Mouse (Mus musculus): ENCODE data around the gene Dus4l. TPM values are rescaled to one million over a fixed set of nuclear protein-coding genes. Genes with fewer than 3 reads are reported as not detected.

The Dus4l gene
- polyA plus RNA-seq (2015; fragmentation: Nextera tagmentation; extraction: Ambion mirVana) = 10.1 and 12.2 TPM in 2 replicates

- H3K9ac ChIP-seq = peak within 1 kb of the TSS; percentile 70
- peak within 1 kb of the TSS; percentile 63 for H3K4me2 ChIP-seq
- under 1% methylated on average over 47 of the region's 47 CpGs for WGBS
- H3K4me3 ChIP-seq = peak within 1 kb of the TSS; percentile 83
- H3K27me3 ChIP-seq = no peaks in the 10 kb centered on the region
- no peaks in the 10 kb centered on the region; the same call in 1 of the 2 replicates for H3K36me3 ChIP-seq
- peak; percentile 93 for ATAC-seq (ENCODE audit: insufficient number of reproducible peaks, low FRiP score, low TSS enrichment, low read depth)
- peak within 1 kb of the TSS; percentile 92 for H3K27ac ChIP-seq
- no peaks in the 10 kb centered on the region for H3K9me3 ChIP-seq
- peaks cover 3% of the 10 kb centered on the region for H3K4me1 ChIP-seq
These were observed at the start of gene Dus4l, which contains the start of gene Cog5 for GRCm38 (mm10) chr12:31654197-31654964. Gene Dus4l, minus strand, starts transcription at chr12:31654826. Gene Cog5, plus strand, starts transcription at chr12:31654869.

DNA sequence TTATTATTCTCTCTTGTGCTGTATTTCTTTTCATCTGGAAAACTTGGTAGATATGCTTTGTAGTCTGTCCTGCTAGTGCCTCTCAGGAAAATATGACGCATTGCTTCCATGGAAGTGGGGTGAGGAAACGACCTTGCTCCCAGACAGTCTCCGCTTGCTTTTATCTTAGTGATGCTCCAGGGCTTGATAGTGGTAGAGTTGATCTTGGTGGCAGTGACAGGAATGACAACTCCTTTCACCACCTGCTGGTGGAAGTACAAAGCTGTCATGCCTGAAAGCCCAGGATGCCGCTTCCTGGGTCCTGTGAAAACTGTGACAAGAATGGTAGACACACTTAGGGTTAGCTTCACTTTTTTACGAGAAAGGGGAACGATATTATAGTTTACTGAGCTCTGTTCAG, 49.3 kb upstream of the Dus4l start:
- no peaks in the 10 kb centered on the region for H3K27me3 ChIP-seq
- no peak overlapping the region for H3K4me2 ChIP-seq
- H3K4me1 ChIP-seq = 0 out of 2 replicates have a peak, but pooled peaks cover 2% of the 10 kb centered on the region
- no peak overlapping the region for H3K9ac ChIP-seq
- 74% methylated on average over 6 of the region's 6 CpGs for WGBS
- H3K27ac ChIP-seq = no peak overlapping the region
- H3K36me3 ChIP-seq = no peaks in the 10 kb centered on the region
- H3K9me3 ChIP-seq = no peaks in the 10 kb centered on the region
- ATAC-seq (ENCODE audit: insufficient number of reproducible peaks, low FRiP score, low TSS enrichment, low read depth) = no peak
- no peak overlapping the region for H3K4me3 ChIP-seq

GRCm38 (mm10) chr12:31701411-31701810, 46.8 kb upstream of the Dus4l start:
- H3K4me3 ChIP-seq = no peak overlapping the region
- no peak for ATAC-seq (ENCODE audit: insufficient number of reproducible peaks, low FRiP score, low TSS enrichment, low read depth)
- H3K27me3 ChIP-seq = no peaks in the 10 kb centered on the region
- H3K9ac ChIP-seq = no peak overlapping the region
- no peak overlapping the region for H3K27ac ChIP-seq
- WGBS = 42% methylated on average over 5 of the region's 5 CpGs
- no peaks in the 10 kb centered on the region for H3K9me3 ChIP-seq
- H3K4me2 ChIP-seq = no peak overlapping the region
- H3K4me1 ChIP-seq = 0 out of 2 replicates have a peak, but pooled peaks cover 2% of the 10 kb centered on the region
- H3K36me3 ChIP-seq = peaks cover 7% of the 10 kb centered on the region; the same call in 1 of the 2 replicates

GRCm38 (mm10) chr12:31700623-31701347, 46.2 kb upstream of the Dus4l start:
- Histone ChIP-seq H3K4me2 (no peak overlapping the region), H3K9ac (no peak overlapping the region), H3K27ac (no peak overlapping the region), H3K9me3 (no peaks in the 10 kb centered on the region), H3K36me3 (peaks cover 7% of the 10 kb centered on the region; the same call in 1 of the 2 replicates), H3K4me1 (no peaks in the 10 kb centered on the region), H3K27me3 (no peaks in the 10 kb centered on the region), H3K4me3 (no peak overlapping the region)
- 75% methylated on average over 5 of the region's 5 CpGs for WGBS
- no peak for ATAC-seq (ENCODE audit: insufficient number of reproducible peaks, low FRiP score, low TSS enrichment, low read depth)

DNA sequence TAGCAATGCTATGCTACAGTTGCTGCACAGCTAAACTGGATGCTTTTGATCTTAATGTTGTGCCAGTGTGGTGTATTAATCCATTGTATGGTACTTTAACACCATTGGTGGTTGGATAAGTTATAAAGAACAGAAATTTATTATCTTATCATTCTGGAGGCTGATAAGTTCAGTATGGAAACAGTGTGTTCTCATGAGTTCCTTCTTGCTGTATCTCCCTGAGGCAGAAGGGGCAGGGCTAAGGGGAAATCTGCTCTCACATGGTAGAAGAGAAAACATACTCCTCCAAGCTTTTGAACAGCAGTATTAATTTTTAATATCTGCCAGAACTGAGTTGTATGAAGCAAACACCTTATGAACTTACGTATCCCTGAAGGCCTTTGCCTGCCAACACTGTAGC, 38.7 kb upstream of the Dus4l start:
- 84% methylated on average over 1 of the region's 1 CpGs for WGBS
- H3K4me1 ChIP-seq = no peaks in the 10 kb centered on the region
- peaks cover 11% of the 10 kb centered on the region; the same call in 1 of the 2 replicates for H3K36me3 ChIP-seq
- H3K9me3 ChIP-seq = no peaks in the 10 kb centered on the region
- no peak for ATAC-seq (ENCODE audit: insufficient number of reproducible peaks, low FRiP score, low TSS enrichment, low read depth)
- H3K27ac ChIP-seq = no peak overlapping the region
- H3K4me2 ChIP-seq = no peak overlapping the region
- H3K9ac ChIP-seq = no peak overlapping the region
- no peaks in the 10 kb centered on the region for H3K27me3 ChIP-seq
- H3K4me3 ChIP-seq = no peak overlapping the region

GRCm38 (mm10) chr12:31686679-31687078, 32.1 kb upstream of the Dus4l start:
- Histone ChIP-seq H3K27me3 (no peaks in the 10 kb centered on the region), H3K27ac (no peak overlapping the region), H3K4me1 (no peaks in the 10 kb centered on the region), H3K4me3 (no peak overlapping the region), H3K9me3 (no peaks in the 10 kb centered on the region), H3K4me2 (no peak overlapping the region), H3K9ac (no peak overlapping the region), H3K36me3 (peaks cover 5% of the 10 kb centered on the region; the same call in 1 of the 2 replicates)
- 86% methylated on average over 3 of the region's 3 CpGs for WGBS
- ATAC-seq (ENCODE audit: insufficient number of reproducible peaks, low FRiP score, low TSS enrichment, low read depth) = no peak

GRCm38 (mm10) chr12:31667187-31667586, 12.6 kb upstream of the Dus4l start:
- no peak overlapping the region for H3K4me2 ChIP-seq
- H3K27ac ChIP-seq = no peak overlapping the region
- WGBS = 71% methylated on average over 3 of the region's 3 CpGs
- H3K4me1 ChIP-seq = no peaks in the 10 kb centered on the region
- no peak overlapping the region for H3K4me3 ChIP-seq
- no peaks in the 10 kb centered on the region for H3K9me3 ChIP-seq
- no peak overlapping the region for H3K9ac ChIP-seq
- H3K27me3 ChIP-seq = no peaks in the 10 kb centered on the region
- no peak for ATAC-seq (ENCODE audit: insufficient number of reproducible peaks, low FRiP score, low TSS enrichment, low read depth)
- peaks cover 54% of the 10 kb centered on the region for H3K36me3 ChIP-seq

DNA sequence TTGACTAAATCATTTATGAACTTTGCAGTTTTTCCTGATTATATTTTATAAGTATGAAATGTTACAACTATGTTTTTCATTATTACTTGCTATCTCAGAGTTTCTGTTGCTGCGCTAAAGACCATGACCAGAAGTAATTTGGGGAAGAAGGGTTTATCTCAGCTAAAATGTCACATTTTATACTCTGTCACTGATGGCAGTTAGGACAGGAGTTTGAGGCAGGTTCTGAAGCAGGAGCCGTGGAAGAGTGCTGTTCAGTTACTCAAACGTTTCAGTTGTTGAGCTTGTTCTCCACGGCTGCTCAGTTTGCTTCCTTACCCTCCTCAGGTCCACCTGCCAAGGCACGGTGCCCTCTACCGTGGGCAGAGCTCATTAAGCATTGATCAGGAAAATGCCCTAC, 11.4 kb upstream of the Dus4l start:
- no peak overlapping the region for H3K4me3 ChIP-seq
- no peaks in the 10 kb centered on the region for H3K27me3 ChIP-seq
- H3K4me1 ChIP-seq = no peaks in the 10 kb centered on the region
- WGBS = 76% methylated on average over 6 of the region's 6 CpGs
- no peak overlapping the region for H3K9ac ChIP-seq
- no peak for ATAC-seq (ENCODE audit: insufficient number of reproducible peaks, low FRiP score, low TSS enrichment, low read depth)
- peaks cover 48% of the 10 kb centered on the region for H3K36me3 ChIP-seq
- H3K9me3 ChIP-seq = no peaks in the 10 kb centered on the region
- no peak overlapping the region for H3K4me2 ChIP-seq
- H3K27ac ChIP-seq = no peak overlapping the region

DNA sequence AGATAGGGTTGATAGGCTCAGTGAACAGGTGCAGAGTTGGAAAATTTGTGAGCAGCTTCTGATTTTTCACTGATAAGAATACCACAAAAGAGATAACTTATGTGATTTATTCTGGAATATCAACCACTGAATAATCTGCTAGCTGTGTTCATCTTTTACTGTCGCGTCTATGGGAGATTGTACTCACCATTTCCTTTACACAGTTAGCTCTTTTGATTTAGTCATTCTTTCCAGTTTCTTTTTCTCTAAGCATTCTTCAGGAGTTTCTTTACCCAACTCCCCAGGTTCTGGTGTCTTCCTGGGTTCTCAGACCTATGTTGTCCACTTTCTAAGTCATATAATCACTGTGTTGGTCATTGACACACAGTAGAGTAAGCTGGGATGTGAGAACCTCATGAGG, 2.2 kb upstream of the Dus4l start:
- Histone ChIP-seq H3K27me3 (no peaks in the 10 kb centered on the region), H3K4me2 (no peak overlapping the region), H3K36me3 (no peaks in the 10 kb centered on the region), H3K9ac (no peak overlapping the region), H3K4me3 (no peak overlapping the region), H3K9me3 (no peaks in the 10 kb centered on the region), H3K27ac (no peak overlapping the region), H3K4me1 (peaks cover 3% of the 10 kb centered on the region)
- ATAC-seq (ENCODE audit: insufficient number of reproducible peaks, low FRiP score, low TSS enrichment, low read depth) = no peak
- WGBS = 95% methylated on average over 2 of the region's 2 CpGs

DNA sequence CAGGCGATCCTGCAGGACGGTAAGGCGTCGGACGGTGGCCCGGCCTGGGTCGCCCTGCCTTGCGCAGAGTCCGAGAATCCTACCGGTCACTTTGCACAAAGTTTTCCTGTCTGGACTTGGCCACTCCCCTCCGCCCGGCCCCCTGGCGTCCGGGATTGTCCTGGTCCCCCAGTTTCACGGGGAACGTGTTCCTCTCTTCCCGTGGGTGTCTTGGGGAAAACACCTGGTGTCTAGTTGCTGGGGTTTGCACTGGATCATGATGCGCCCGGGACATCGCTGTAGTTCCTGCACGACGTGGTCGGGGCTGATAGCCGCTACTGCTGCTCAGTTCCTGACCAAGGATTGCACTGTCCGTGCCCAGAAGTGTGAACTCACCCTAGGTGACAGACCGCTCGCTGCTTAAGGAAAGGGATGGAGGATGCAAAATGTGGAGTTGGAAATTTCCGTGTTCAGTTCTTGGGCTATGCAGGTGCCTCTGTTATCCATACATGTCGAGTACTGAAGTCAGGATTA, 395 bp upstream of the Dus4l start:
- Histone ChIP-seq H3K4me1 (peaks cover 3% of the 10 kb centered on the region), H3K36me3 (no peaks in the 10 kb centered on the region), H3K9me3 (no peaks in the 10 kb centered on the region), H3K4me2 (peak overlapping the region; percentile 63), H3K4me3 (peak overlapping the region; percentile 83), H3K27me3 (no peaks in the 10 kb centered on the region), H3K9ac (peak overlapping the region; percentile 70), H3K27ac (peak overlapping the region; percentile 92)
- peak; percentile 75 for ATAC-seq (ENCODE audit: insufficient number of reproducible peaks, low FRiP score, low TSS enrichment, low read depth)
- under 1% methylated on average over 29 of the region's 29 CpGs for WGBS

- H3K27me3 ChIP-seq = no peaks in the 10 kb centered on the region
- H3K9me3 ChIP-seq = no peaks in the 10 kb centered on the region
- no peaks in the 10 kb centered on the region; the same call in 1 of the 2 replicates for H3K36me3 ChIP-seq
- H3K4me3 ChIP-seq = no peak overlapping the region
- H3K4me1 ChIP-seq = peaks cover 3% of the 10 kb centered on the region
- 77% methylated on average over 5 of the region's 5 CpGs for WGBS
- ATAC-seq (ENCODE audit: insufficient number of reproducible peaks, low FRiP score, low TSS enrichment, low read depth) = no peak
- H3K4me2 ChIP-seq = peak overlapping the region; percentile 22; the same call in 1 of the 2 replicates
- no peak overlapping the region for H3K9ac ChIP-seq
- H3K27ac ChIP-seq = no peak overlapping the region
These were observed 1.0 kb downstream of the Dus4l start for GRCm38 (mm10) chr12:31653611-31654010.

GRCm38 (mm10) chr12:31635240-31635607, 19.4 kb downstream of the Dus4l start:
- Histone ChIP-seq H3K4me1 (peaks cover 5% of the 10 kb centered on the region; the same call in 1 of the 2 replicates), H3K36me3 (0 out of 2 replicates have a peak, but pooled peaks cover under 1% of the 10 kb centered on the region), H3K4me2 (no peak overlapping the region), H3K27ac (no peak overlapping the region; the same call in 1 of the 2 replicates), H3K9me3 (no peaks in the 10 kb centered on the region), H3K4me3 (peak overlapping the region; percentile 61), H3K9ac (no peak overlapping the region), H3K27me3 (no peaks in the 10 kb centered on the region)
- 88% methylated on average over 3 of the region's 3 CpGs for WGBS
- ATAC-seq (ENCODE audit: insufficient number of reproducible peaks, low FRiP score, low TSS enrichment, low read depth) = peak; percentile 28; the same call in 1 of the 2 replicates

All from limb, embryonic 15.5 days (tissue).